Mouse (Mus musculus): ENCODE results near the gene Prpf40a. TPM values are rescaled to one million over a fixed set of nuclear protein-coding genes. Genes with fewer than 3 reads are reported as not detected.

Prpf40a gene
- polyA plus RNA-seq, 1 experiment from 2014 or later, result 231 TPM

GRCm38 (mm10) chr2:53125998-53126397 lies 65.1 kb downstream of the Prpf40a start:
- ATAC-seq (ENCODE audit: low FRiP score, low TSS enrichment), result no peak
- no peak overlapping the region for H3K4me3 ChIP-seq (ENCODE audit: low read length)
- H3K9me3 ChIP-seq (ENCODE audit: control insufficient read depth, low read length), result no peaks in the 10 kb centered on the region
- WGBS, result 91% methylated on average over 3 of the region's 3 CpGs
- no peak overlapping the region for H3K4me2 ChIP-seq (replicated peaks; ENCODE audit: low read depth, low read length)
- no peaks in the 10 kb centered on the region for H3K4me1 ChIP-seq (ENCODE audit: control insufficient read depth, insufficient read depth, low read length)
- H3K27me3 ChIP-seq (ENCODE audit: control insufficient read depth, insufficient read depth, low read length), result no peaks in the 10 kb centered on the region
- H3K27ac ChIP-seq (ENCODE audit: low read depth, low read length), result no peak overlapping the region
- no peak overlapping the region for H3K9ac ChIP-seq (ENCODE audit: low read depth, low read length)
- peaks cover 30% of the 10 kb centered on the region for H3K36me3 ChIP-seq (ENCODE audit: control insufficient read depth, insufficient read depth, low read length)

- Histone ChIP-seq H3K4me1 (ENCODE audit: control insufficient read depth, insufficient read depth, low read length) (no peaks in the 10 kb centered on the region), H3K27me3 (ENCODE audit: control insufficient read depth, insufficient read depth, low read length) (no peaks in the 10 kb centered on the region), H3K36me3 (ENCODE audit: control insufficient read depth, insufficient read depth, low read length) (peaks cover 35% of the 10 kb centered on the region), H3K9me3 (ENCODE audit: control insufficient read depth, low read length) (no peaks in the 10 kb centered on the region), H3K27ac (ENCODE audit: low read depth, low read length) (no peak overlapping the region), H3K4me3 (ENCODE audit: low read length) (no peak overlapping the region), H3K4me2 (replicated peaks; ENCODE audit: low read depth, low read length) (no peak overlapping the region), H3K9ac (ENCODE audit: low read depth, low read length) (no peak overlapping the region)
- ATAC-seq (ENCODE audit: low FRiP score, low TSS enrichment), result no peak
- WGBS, result 78% methylated on average over 5 of the region's 5 CpGs
Measured at GRCm38 (mm10) chr2:53121797-53122196, 69.3 kb downstream of the Prpf40a start.

- ATAC-seq (ENCODE audit: low FRiP score, low TSS enrichment), result no peak
- Histone ChIP-seq H3K9ac (ENCODE audit: low read depth, low read length) (no peak overlapping the region), H3K4me1 (ENCODE audit: control insufficient read depth, insufficient read depth, low read length) (no peaks in the 10 kb centered on the region), H3K27me3 (ENCODE audit: control insufficient read depth, insufficient read depth, low read length) (no peaks in the 10 kb centered on the region), H3K4me3 (ENCODE audit: low read length) (no peak overlapping the region), H3K36me3 (ENCODE audit: control insufficient read depth, insufficient read depth, low read length) (peaks cover 63% of the 10 kb centered on the region), H3K9me3 (ENCODE audit: control insufficient read depth, low read length) (no peaks in the 10 kb centered on the region), H3K4me2 (replicated peaks; ENCODE audit: low read depth, low read length) (no peak overlapping the region), H3K27ac (ENCODE audit: low read depth, low read length) (no peak overlapping the region)
- 85% methylated on average over 5 of the region's 5 CpGs for WGBS
Measured at GRCm38 (mm10) chr2:53108547-53108946, 82.5 kb downstream of the Prpf40a start.

- Histone ChIP-seq H3K27me3 (ENCODE audit: control insufficient read depth, insufficient read depth, low read length) (no peaks in the 10 kb centered on the region), H3K36me3 (ENCODE audit: control insufficient read depth, insufficient read depth, low read length) (peaks cover 62% of the 10 kb centered on the region), H3K9ac (ENCODE audit: low read depth, low read length) (no peak overlapping the region), H3K27ac (ENCODE audit: low read depth, low read length) (no peak overlapping the region), H3K4me2 (replicated peaks; ENCODE audit: low read depth, low read length) (no peak overlapping the region), H3K4me3 (ENCODE audit: low read length) (no peak overlapping the region), H3K9me3 (ENCODE audit: control insufficient read depth, low read length) (no peaks in the 10 kb centered on the region), H3K4me1 (ENCODE audit: control insufficient read depth, insufficient read depth, low read length) (no peaks in the 10 kb centered on the region)
- 91% methylated on average over 8 of the region's 8 CpGs for WGBS
- no peak for ATAC-seq (ENCODE audit: low FRiP score, low TSS enrichment)
Measured at GRCm38 (mm10) chr2:53106472-53106871, 84.6 kb downstream of the Prpf40a start.

GRCm38 (mm10) chr2:53106056-53106455 lies 85.0 kb downstream of the Prpf40a start:
- Histone ChIP-seq H3K4me3 (ENCODE audit: low read length) (no peak overlapping the region), H3K9ac (ENCODE audit: low read depth, low read length) (no peak overlapping the region), H3K36me3 (ENCODE audit: control insufficient read depth, insufficient read depth, low read length) (peaks cover 62% of the 10 kb centered on the region), H3K4me2 (replicated peaks; ENCODE audit: low read depth, low read length) (no peak overlapping the region), H3K4me1 (ENCODE audit: control insufficient read depth, insufficient read depth, low read length) (no peaks in the 10 kb centered on the region), H3K27me3 (ENCODE audit: control insufficient read depth, insufficient read depth, low read length) (no peaks in the 10 kb centered on the region), H3K27ac (ENCODE audit: low read depth, low read length) (no peak overlapping the region), H3K9me3 (ENCODE audit: control insufficient read depth, low read length) (no peaks in the 10 kb centered on the region)
- ATAC-seq (ENCODE audit: low FRiP score, low TSS enrichment), result no peak
- 90% methylated on average over 7 of the region's 7 CpGs for whole genome bisulfite sequencing

- ATAC-seq (ENCODE audit: low FRiP score, low TSS enrichment), result no peak
- Histone ChIP-seq H3K4me1 (ENCODE audit: control insufficient read depth, insufficient read depth, low read length) (no peaks in the 10 kb centered on the region), H3K9me3 (ENCODE audit: control insufficient read depth, low read length) (no peaks in the 10 kb centered on the region), H3K36me3 (ENCODE audit: control insufficient read depth, insufficient read depth, low read length) (peaks cover 56% of the 10 kb centered on the region), H3K4me3 (ENCODE audit: low read length) (no peak overlapping the region), H3K9ac (ENCODE audit: low read depth, low read length) (no peak overlapping the region), H3K27ac (ENCODE audit: low read depth, low read length) (no peak overlapping the region), H3K4me2 (replicated peaks; ENCODE audit: low read depth, low read length) (no peak overlapping the region), H3K27me3 (ENCODE audit: control insufficient read depth, insufficient read depth, low read length) (no peaks in the 10 kb centered on the region)
- WGBS, result 96% methylated on average over 10 of the region's 10 CpGs
Measured at GRCm38 (mm10) chr2:53105408-53105807, 85.7 kb downstream of the Prpf40a start.

- H3K4me2 ChIP-seq (replicated peaks; ENCODE audit: low read depth, low read length), result no peak overlapping the region
- H3K9me3 ChIP-seq (ENCODE audit: control insufficient read depth, low read length), result no peaks in the 10 kb centered on the region
- H3K9ac ChIP-seq (ENCODE audit: low read depth, low read length), result no peak overlapping the region
- H3K36me3 ChIP-seq (ENCODE audit: control insufficient read depth, insufficient read depth, low read length), result peaks cover 46% of the 10 kb centered on the region
- no peaks in the 10 kb centered on the region for H3K27me3 ChIP-seq (ENCODE audit: control insufficient read depth, insufficient read depth, low read length)
- H3K27ac ChIP-seq (ENCODE audit: low read depth, low read length), result no peak overlapping the region
- no peak for ATAC-seq (ENCODE audit: low FRiP score, low TSS enrichment)
- H3K4me3 ChIP-seq (ENCODE audit: low read length), result no peak overlapping the region
- no peaks in the 10 kb centered on the region for H3K4me1 ChIP-seq (ENCODE audit: control insufficient read depth, insufficient read depth, low read length)
- WGBS, result 92% methylated on average over 2 of the region's 2 CpGs
Measured at GRCm38 (mm10) chr2:53102901-53103300, 88.2 kb downstream of the Prpf40a start.

GRCm38 (mm10) chr2:53101885-53102740 lies 89.0 kb downstream of the Prpf40a start:
- Histone ChIP-seq H3K4me3 (ENCODE audit: low read length) (no peak overlapping the region), H3K4me1 (ENCODE audit: control insufficient read depth, insufficient read depth, low read length) (no peaks in the 10 kb centered on the region), H3K36me3 (ENCODE audit: control insufficient read depth, insufficient read depth, low read length) (peaks cover 40% of the 10 kb centered on the region), H3K9ac (ENCODE audit: low read depth, low read length) (no peak overlapping the region), H3K4me2 (replicated peaks; ENCODE audit: low read depth, low read length) (no peak overlapping the region), H3K27ac (ENCODE audit: low read depth, low read length) (no peak overlapping the region), H3K9me3 (ENCODE audit: control insufficient read depth, low read length) (no peaks in the 10 kb centered on the region), H3K27me3 (ENCODE audit: control insufficient read depth, insufficient read depth, low read length) (no peaks in the 10 kb centered on the region)
- WGBS, result 79% methylated on average over 11 of the region's 11 CpGs
- no peak for ATAC-seq (ENCODE audit: low FRiP score, low TSS enrichment)

GRCm38 (mm10) chr2:53100093-53100492 lies 91.0 kb downstream of the Prpf40a start:
- WGBS, result 17% methylated on average over 2 of the region's 2 CpGs
- ATAC-seq (ENCODE audit: low FRiP score, low TSS enrichment), result 0 out of 2 replicates have a peak, but pooled peaks have one; percentile 32

More at GRCm38 (mm10) chr2:53100093-53100492, 91.0 kb downstream of the Prpf40a start:
- H3K9me3 ChIP-seq (ENCODE audit: control insufficient read depth, low read length), result no peaks in the 10 kb centered on the region
- no peaks in the 10 kb centered on the region for H3K27me3 ChIP-seq (ENCODE audit: control insufficient read depth, insufficient read depth, low read length)
- H3K9ac ChIP-seq (ENCODE audit: low read depth, low read length), result no peak overlapping the region
- peaks cover 20% of the 10 kb centered on the region for H3K36me3 ChIP-seq (ENCODE audit: control insufficient read depth, insufficient read depth, low read length)
- H3K4me3 ChIP-seq (ENCODE audit: low read length), result no peak overlapping the region
- no peak overlapping the region for H3K4me2 ChIP-seq (replicated peaks; ENCODE audit: low read depth, low read length)
- no peak overlapping the region for H3K27ac ChIP-seq (ENCODE audit: low read depth, low read length)
- H3K4me1 ChIP-seq (ENCODE audit: control insufficient read depth, insufficient read depth, low read length), result no peaks in the 10 kb centered on the region

Measured in kidney, embryonic 14.5 days (tissue).